Mouse (Mus musculus): ENCODE results near the gene Fau. TPM values are rescaled to one million over a fixed set of nuclear protein-coding genes. Genes with fewer than 3 reads are reported as not detected.

Fau gene
- total and polyA plus RNA-seq, 2 experiments from 2014 or later, result 494 to 625 TPM

- H3K9me3 ChIP-seq (ENCODE audit: low read length), result no peaks in the 10 kb centered on the region
- no peaks in the 10 kb centered on the region for H3K4me1 ChIP-seq (ENCODE audit: insufficient read depth, low read length)
- ATAC-seq (ENCODE audit: low FRiP score), result no peak
- no peak overlapping the region for H3K4me2 ChIP-seq (ENCODE audit: low read depth, low read length, poor library complexity, severe bottlenecking)
- no peak overlapping the region for H3K4me3 ChIP-seq (ENCODE audit: low read depth, low read length)
- TF ChIP-seq CTCF (IDR thresholded peaks at IDR 0.05), result no peak
- 77% methylated on average over 9 of the region's 9 CpGs for WGBS
- H3K9ac ChIP-seq (replicated peaks; ENCODE audit: low read length, poor library complexity, severe bottlenecking), result no peak overlapping the region
- no peaks in the 10 kb centered on the region for H3K27me3 ChIP-seq (ENCODE audit: insufficient read depth, low read length)
- H3K27ac ChIP-seq (ENCODE audit: low read depth, low read length), result no peak overlapping the region
- no peak for DNase-seq (ENCODE audit: low spot score)
- no peaks in the 10 kb centered on the region for H3K36me3 ChIP-seq (ENCODE audit: insufficient read depth, low read length)
Measured at GRCm38 (mm10) chr19:6029426-6029825, 28.2 kb upstream of the Fau start.

GRCm38 (mm10) chr19:6030520-6031280, 26.9 kb upstream of the Fau start:
- ATAC-seq (ENCODE audit: low FRiP score), result no peak
- WGBS, result 72% methylated on average over 13 of the region's 14 CpGs
- no peaks in the 10 kb centered on the region for H3K36me3 ChIP-seq (ENCODE audit: insufficient read depth, low read length)
- H3K27ac ChIP-seq (ENCODE audit: low read depth, low read length), result no peak overlapping the region
- no peak overlapping the region for H3K9ac ChIP-seq (replicated peaks; ENCODE audit: low read length, poor library complexity, severe bottlenecking)
- no peak overlapping the region for H3K4me3 ChIP-seq (ENCODE audit: low read depth, low read length)
- H3K4me2 ChIP-seq (ENCODE audit: low read depth, low read length, poor library complexity, severe bottlenecking), result no peak overlapping the region
- no peaks in the 10 kb centered on the region for H3K27me3 ChIP-seq (ENCODE audit: insufficient read depth, low read length)
- TF ChIP-seq CTCF (IDR thresholded peaks at IDR 0.05), result no peak
- DNase-seq (ENCODE audit: low spot score), result no peak
- no peaks in the 10 kb centered on the region for H3K9me3 ChIP-seq (ENCODE audit: low read length)
- no peaks in the 10 kb centered on the region for H3K4me1 ChIP-seq (ENCODE audit: insufficient read depth, low read length)

DNA sequence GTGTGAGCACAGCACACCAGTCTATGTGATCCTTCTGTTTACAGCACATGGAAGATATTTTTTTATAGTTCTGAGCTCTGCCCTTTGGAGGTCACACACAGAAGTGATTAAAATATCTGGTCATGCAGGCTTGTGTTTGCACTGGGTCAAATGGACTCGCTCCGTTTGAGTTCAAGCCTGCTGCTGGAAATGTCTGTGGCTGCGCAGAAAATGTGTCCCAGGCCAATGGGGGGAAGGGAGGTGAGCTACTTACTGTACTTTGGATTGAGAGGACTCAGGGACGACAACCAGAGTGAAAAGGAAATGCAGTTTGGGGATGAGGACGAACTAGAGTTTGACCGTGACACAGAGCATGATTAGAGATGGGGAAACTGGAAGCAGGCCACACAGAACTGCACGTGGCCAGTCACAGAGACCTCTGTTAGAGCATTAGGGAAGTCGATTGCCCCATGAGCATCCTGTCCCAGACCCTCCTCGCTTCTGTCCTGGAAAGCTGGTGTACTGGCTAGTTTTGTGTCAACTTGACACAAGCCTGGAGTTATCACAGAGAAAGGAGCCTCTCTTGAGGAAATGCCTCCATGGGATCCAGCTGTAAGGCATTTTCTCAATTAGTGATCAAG, 21.6 kb upstream of the Fau start:
- Histone ChIP-seq H3K27me3 (ENCODE audit: insufficient read depth, low read length) (no peaks in the 10 kb centered on the region), H3K9me3 (ENCODE audit: low read length) (no peaks in the 10 kb centered on the region), H3K4me1 (ENCODE audit: insufficient read depth, low read length) (no peaks in the 10 kb centered on the region), H3K9ac (replicated peaks; ENCODE audit: low read length, poor library complexity, severe bottlenecking) (no peak overlapping the region), H3K27ac (ENCODE audit: low read depth, low read length) (no peak overlapping the region), H3K36me3 (ENCODE audit: insufficient read depth, low read length) (no peaks in the 10 kb centered on the region), H3K4me2 (ENCODE audit: low read depth, low read length, poor library complexity, severe bottlenecking) (no peak overlapping the region), H3K4me3 (ENCODE audit: low read depth, low read length) (no peak overlapping the region)
- DNase-seq (ENCODE audit: low spot score) (no peak), ATAC-seq (ENCODE audit: low FRiP score) (no peak)
- TF ChIP-seq CTCF (IDR thresholded peaks at IDR 0.05), result no peak
- 82% methylated on average over 9 of the region's 9 CpGs for WGBS

- Histone ChIP-seq H3K9me3 (ENCODE audit: low read length) (no peaks in the 10 kb centered on the region), H3K4me3 (ENCODE audit: low read depth, low read length) (no peak overlapping the region), H3K36me3 (ENCODE audit: insufficient read depth, low read length) (no peaks in the 10 kb centered on the region), H3K4me1 (ENCODE audit: insufficient read depth, low read length) (no peaks in the 10 kb centered on the region), H3K9ac (replicated peaks; ENCODE audit: low read length, poor library complexity, severe bottlenecking) (no peak overlapping the region), H3K27ac (ENCODE audit: low read depth, low read length) (no peak overlapping the region), H3K27me3 (ENCODE audit: insufficient read depth, low read length) (no peaks in the 10 kb centered on the region), H3K4me2 (ENCODE audit: low read depth, low read length, poor library complexity, severe bottlenecking) (no peak overlapping the region)
- DNase-seq (ENCODE audit: low spot score) (no peak), ATAC-seq (ENCODE audit: low FRiP score) (no peak)
- no peak for TF ChIP-seq CTCF (IDR thresholded peaks at IDR 0.05)
Measured at GRCm38 (mm10) chr19:6037695-6038094, 19.9 kb upstream of the Fau start.

GRCm38 (mm10) chr19:6038326-6038725, 19.3 kb upstream of the Fau start:
- Histone ChIP-seq H3K9me3 (ENCODE audit: low read length) (no peaks in the 10 kb centered on the region), H3K27me3 (ENCODE audit: insufficient read depth, low read length) (no peaks in the 10 kb centered on the region), H3K4me1 (ENCODE audit: insufficient read depth, low read length) (no peaks in the 10 kb centered on the region), H3K9ac (replicated peaks; ENCODE audit: low read length, poor library complexity, severe bottlenecking) (no peak overlapping the region), H3K27ac (ENCODE audit: low read depth, low read length) (no peak overlapping the region), H3K4me2 (ENCODE audit: low read depth, low read length, poor library complexity, severe bottlenecking) (no peak overlapping the region), H3K4me3 (ENCODE audit: low read depth, low read length) (no peak overlapping the region), H3K36me3 (ENCODE audit: insufficient read depth, low read length) (no peaks in the 10 kb centered on the region)
- no peak for ATAC-seq (ENCODE audit: low FRiP score)
- no peak for TF ChIP-seq CTCF (IDR thresholded peaks at IDR 0.05)
- DNase-seq (ENCODE audit: low spot score), result no peak
- WGBS, result 85% methylated on average over 7 of the region's 7 CpGs

DNA sequence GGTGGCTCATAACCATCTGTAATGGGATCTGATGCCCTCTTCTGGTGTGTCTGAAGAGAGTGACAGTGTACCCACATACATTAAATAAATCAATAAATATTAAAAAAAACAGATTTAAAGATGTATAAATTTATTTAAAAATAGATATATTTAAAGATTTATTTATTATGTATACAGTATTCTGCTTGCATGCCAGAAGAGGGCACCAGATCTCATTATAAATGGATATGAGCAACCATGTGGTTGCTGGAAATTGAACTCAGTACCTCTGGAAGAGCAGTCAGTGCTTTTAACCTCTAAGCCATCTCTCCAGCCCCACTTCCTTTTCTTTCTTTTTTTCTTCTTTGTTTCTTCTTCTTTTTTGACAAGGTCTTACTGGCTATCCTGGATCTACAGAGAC, 17.6 kb upstream of the Fau start:
- peak; percentile 38 for TF ChIP-seq CTCF (IDR thresholded peaks at IDR 0.05)
- H3K27me3 ChIP-seq (ENCODE audit: insufficient read depth, low read length), result no peaks in the 10 kb centered on the region
- H3K4me2 ChIP-seq (ENCODE audit: low read depth, low read length, poor library complexity, severe bottlenecking), result no peak overlapping the region
- H3K4me1 ChIP-seq (ENCODE audit: insufficient read depth, low read length), result peaks cover under 1% of the 10 kb centered on the region; the same call in 1 of the 2 replicates
- no peak overlapping the region for H3K27ac ChIP-seq (ENCODE audit: low read depth, low read length)
- no peaks in the 10 kb centered on the region for H3K36me3 ChIP-seq (ENCODE audit: insufficient read depth, low read length)
- DNase-seq (ENCODE audit: low spot score) (no peak), ATAC-seq (ENCODE audit: low FRiP score) (no peak)
- no peaks in the 10 kb centered on the region for H3K9me3 ChIP-seq (ENCODE audit: low read length)
- H3K9ac ChIP-seq (replicated peaks; ENCODE audit: low read length, poor library complexity, severe bottlenecking), result no peak overlapping the region
- H3K4me3 ChIP-seq (ENCODE audit: low read depth, low read length), result no peak overlapping the region

Data from midbrain, postnatal 0 days (tissue).